Mouse (Mus musculus): ENCODE data around the gene Icam5.
"Not testable (repeated sequence)": the region's sequence is repeated elsewhere in the genome, so short reads cannot be mapped to it uniquely, and the experiment has no call there.

DNA sequence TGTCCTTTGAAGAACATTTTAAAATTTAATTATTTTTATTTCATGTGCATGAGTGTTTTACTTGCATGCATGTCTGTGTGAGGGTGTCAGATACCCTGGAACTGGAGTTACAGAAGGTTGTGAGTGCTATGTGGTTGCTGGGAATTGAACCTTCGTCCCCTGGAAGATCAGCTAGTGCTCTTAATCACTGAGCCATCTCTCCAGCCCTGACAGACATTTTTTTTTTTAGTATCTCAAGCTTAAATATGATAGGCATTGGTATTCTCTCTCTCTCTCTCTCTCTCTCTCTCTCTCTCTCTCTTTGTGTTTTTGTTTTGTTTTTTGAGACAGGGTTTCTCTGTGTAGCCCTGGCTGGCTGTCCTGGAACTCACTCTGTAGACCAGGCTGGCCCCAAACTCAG is 12.9 kb downstream of the Icam5 start:
- not testable (repeated sequence) for TF ChIP-seq CTCF (IDR thresholded peaks at IDR 0.05; ENCODE audit: extremely low read depth, insufficient read depth, insufficient read length, insufficient replicate concordance); POLR2A (IDR thresholded peaks at IDR 0.05; ENCODE audit: low read depth, low read length)

Measured in spleen, adult 2 months (tissue).